Mouse (Mus musculus) heart, postnatal 0 days (tissue): ENCODE results near the gene Mettl1.

Experiments
- CTCF ChIP-seq: IDR thresholded peaks from 2 replicates; pipeline ENCODE4 v1.5.1; 2016; ENCODE audit warnings: antibody characterized with exemption, control low read depth, low read depth
- EP300 ChIP-seq: IDR thresholded peaks from 2 replicates; pipeline ENCODE4 v1.6.1; 2016; ENCODE audit warnings: antibody characterized with exemption, low read depth

GRCm38 (mm10) chr10:127061513-127061912, 20.3 kb downstream of the Mettl1 start:
- no peak for TF ChIP-seq CTCF
- no peak for TF ChIP-seq EP300
